Mouse (Mus musculus) lung, embryonic 15.5 days (tissue): Measurements from ENCODE around the gene Nr2c2ap. TPM values are rescaled to one million over a fixed set of nuclear protein-coding genes. Genes with fewer than 3 reads are reported as not detected.

ENCODE experiments used
- ATAC-seq: fragments of 200-750 bp; cut with Nextera tagmentation; 2 replicates; pipeline ENCODE4 v1.8.0; 2017; ENCODE audit warnings: moderate number of reproducible peaks, borderline replicate concordance; ENCODE audit not compliant: low FRiP score, low TSS enrichment; ENCODE audit errors: extremely low read depth
- H3K27ac ChIP-seq: fragments of 300-500 bp; sonication (generic); 2 replicates; pipeline ENCODE4 v1.5.1; 2015; ENCODE audit warnings: moderate library complexity, mild to moderate bottlenecking, inconsistent platforms
- H3K27me3 ChIP-seq: fragments of 300-500 bp; sonication (generic); 2 replicates; pipeline ENCODE4 v1.6.1; 2015; ENCODE audit warnings: inconsistent platforms
- H3K36me3 ChIP-seq: fragments of 300-500 bp; sonication (generic); 2 replicates; pipeline ENCODE4 v1.6.1; 2015; ENCODE audit warnings: inconsistent platforms
- H3K4me1 ChIP-seq: fragments of 300-500 bp; sonication (generic); 2 replicates; pipeline ENCODE4 v1.6.1; 2015; ENCODE audit warnings: inconsistent platforms
- H3K4me2 ChIP-seq: fragments of 300-500 bp; sonication (generic); 2 replicates; pipeline ENCODE4 v1.6.1; 2015; ENCODE audit warnings: inconsistent platforms, mild to moderate bottlenecking, moderate library complexity
- H3K4me3 ChIP-seq: fragments of 300-500 bp; sonication (generic); 2 replicates; pipeline ENCODE4 v1.5.1; 2015; ENCODE audit warnings: mild to moderate bottlenecking, inconsistent platforms
- H3K9ac ChIP-seq: fragments of 300-500 bp; sonication (generic); 2 replicates; pipeline ENCODE4 v1.6.1; 2015; ENCODE audit warnings: inconsistent platforms
- H3K9me3 ChIP-seq: fragments of 300-500 bp; sonication (generic); 2 replicates; pipeline ENCODE4 v1.6.1; 2016; ENCODE audit warnings: inconsistent platforms
- WGBS: fragments of 180-500 bp; shearing (Covaris S2); methylation state at CpG from one replicate; pipeline ENCODE4 v1.1.7; 2015; 5-methylcytosine and 5-hydroxymethylcytosine counted together
- polyA plus RNA-seq: library from polyadenylated mRNA; unstranded; fragments of >200 nt; fragmentation: Nextera tagmentation; extraction: Ambion mirVana; gene quantifications from 2 replicates; pipeline ENCODE4 v1.2.1, GENCODE M21; 2015

The Nr2c2ap gene
- polyA plus RNA-seq, result 30.9 and 32.5 TPM in 2 replicates

- Histone ChIP-seq H3K36me3 (peaks cover 29% of the 10 kb centered on the region), H3K4me3 (peak within 1 kb of the TSS; percentile 72), H3K4me2 (peak within 1 kb of the TSS; percentile 68), H3K9ac (peak within 1 kb of the TSS; percentile 64), H3K9me3 (no peaks in the 10 kb centered on the region), H3K4me1 (peaks cover 29% of the 10 kb centered on the region), H3K27me3 (no peaks in the 10 kb centered on the region), H3K27ac (no peak within 1 kb of the TSS)
- ATAC-seq, result peak; percentile 82
- WGBS, result 1% methylated on average over 37 of the region's 37 CpGs
Measured at GRCm38 (mm10) chr8:70131166-70131883, at the start of gene Nr2c2ap. TSS of gene Nr2c2ap (plus strand) at chr8:70131333.

GRCm38 (mm10) chr8:70081976-70082375, 49.2 kb upstream of the Nr2c2ap start:
- WGBS, result 80% methylated on average over 2 of the region's 2 CpGs
- Histone ChIP-seq H3K4me3 (no peak overlapping the region), H3K27ac (no peak overlapping the region), H3K36me3 (no peaks in the 10 kb centered on the region), H3K9me3 (no peaks in the 10 kb centered on the region), H3K27me3 (peaks cover 56% of the 10 kb centered on the region), H3K9ac (no peak overlapping the region), H3K4me2 (no peak overlapping the region), H3K4me1 (peaks cover 18% of the 10 kb centered on the region)
- no peak for ATAC-seq

- H3K27ac ChIP-seq, result no peak within 1 kb of the TSS
- WGBS, result under 1% methylated on average over 26 of the region's 26 CpGs
- no peak; the same call in 1 of the 2 replicates for ATAC-seq
- H3K27me3 ChIP-seq, result peaks cover 69% of the 10 kb centered on the region
- no peaks in the 10 kb centered on the region for H3K9me3 ChIP-seq
- H3K9ac ChIP-seq, result no peak within 1 kb of the TSS
- H3K36me3 ChIP-seq, result no peaks in the 10 kb centered on the region
- H3K4me1 ChIP-seq, result peaks cover 21% of the 10 kb centered on the region
- H3K4me3 ChIP-seq, result peak within 1 kb of the TSS; percentile 32
- H3K4me2 ChIP-seq, result peak within 1 kb of the TSS; percentile 62
Measured at GRCm38 (mm10) chr8:70083285-70083684, 47.8 kb upstream of the Nr2c2ap start, which contains the start of gene Hapln4. TSS of gene Hapln4 (plus strand) at chr8:70083457.

DNA sequence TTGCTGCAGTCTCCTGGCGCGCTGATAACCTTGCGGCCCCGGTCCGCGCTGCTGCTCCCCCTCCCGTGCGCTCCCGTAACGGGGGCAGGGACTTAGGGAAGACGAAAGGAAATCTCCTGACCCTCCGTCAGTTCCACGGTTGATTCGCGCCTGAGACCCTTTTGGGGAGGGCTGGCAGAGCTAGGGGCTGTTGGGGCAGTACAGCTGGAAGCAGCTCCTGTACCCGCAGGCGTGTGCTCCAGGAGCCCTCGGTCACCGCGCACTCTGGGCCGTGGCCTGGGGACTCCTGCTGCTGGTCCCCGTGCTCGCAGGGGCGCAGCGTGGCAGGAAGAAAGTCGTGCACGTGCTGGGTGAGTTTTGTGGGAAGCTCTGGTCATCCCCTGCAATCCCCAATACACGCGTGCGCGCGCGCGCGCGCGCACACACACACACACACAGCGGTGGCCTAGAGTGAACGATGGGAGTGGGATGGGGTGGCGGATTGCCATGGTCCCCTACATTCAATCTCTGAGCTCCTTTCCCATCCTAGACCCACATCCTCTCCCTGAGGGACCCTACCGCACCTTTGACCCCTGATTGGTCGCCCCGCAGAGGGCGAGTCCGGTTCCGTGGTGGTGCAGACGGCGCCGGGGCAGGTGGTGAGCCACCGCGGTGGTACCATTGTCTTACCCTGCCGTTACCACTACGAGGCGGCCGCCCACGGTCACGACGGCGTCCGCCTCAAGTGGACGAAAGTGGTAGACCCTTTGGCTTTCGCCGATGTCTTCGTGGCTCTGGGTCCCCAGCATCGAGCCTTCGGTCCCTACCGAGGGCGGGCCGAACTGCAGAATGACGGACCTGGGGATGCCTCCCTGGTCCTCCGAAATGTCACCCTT, 46.7 kb upstream of the Nr2c2ap start:
- no peaks in the 10 kb centered on the region for H3K36me3 ChIP-seq
- no peak for ATAC-seq
- H3K9ac ChIP-seq, result no peak overlapping the region
- peak overlapping the region; percentile 62 for H3K4me2 ChIP-seq
- no peaks in the 10 kb centered on the region for H3K9me3 ChIP-seq
- no peak overlapping the region for H3K27ac ChIP-seq
- H3K27me3 ChIP-seq, result peaks cover 81% of the 10 kb centered on the region
- peak overlapping the region; percentile 32 for H3K4me3 ChIP-seq
- 2% methylated on average over 71 of the region's 71 CpGs for WGBS
- peaks cover 21% of the 10 kb centered on the region for H3K4me1 ChIP-seq

- Histone ChIP-seq H3K27ac (no peak overlapping the region), H3K27me3 (peaks cover 97% of the 10 kb centered on the region), H3K4me1 (peaks cover 21% of the 10 kb centered on the region), H3K4me3 (no peak overlapping the region), H3K4me2 (no peak overlapping the region), H3K9ac (no peak overlapping the region), H3K36me3 (no peaks in the 10 kb centered on the region), H3K9me3 (no peaks in the 10 kb centered on the region)
- ATAC-seq, result no peak
- 50% methylated on average over 1 of the region's 1 CpGs for WGBS
Measured at GRCm38 (mm10) chr8:70086151-70086550, 45.0 kb upstream of the Nr2c2ap start.

- H3K36me3 ChIP-seq, result no peaks in the 10 kb centered on the region
- H3K4me1 ChIP-seq, result peaks cover 21% of the 10 kb centered on the region
- H3K4me3 ChIP-seq, result no peak overlapping the region
- H3K27me3 ChIP-seq, result peaks cover 90% of the 10 kb centered on the region
- H3K9ac ChIP-seq, result no peak overlapping the region
- H3K4me2 ChIP-seq, result no peak overlapping the region
- ATAC-seq, result no peak
- H3K27ac ChIP-seq, result no peak overlapping the region
- 7% methylated on average over 7 of the region's 7 CpGs for WGBS
- H3K9me3 ChIP-seq, result no peaks in the 10 kb centered on the region
Measured at GRCm38 (mm10) chr8:70087237-70087636, 43.9 kb upstream of the Nr2c2ap start.

DNA sequence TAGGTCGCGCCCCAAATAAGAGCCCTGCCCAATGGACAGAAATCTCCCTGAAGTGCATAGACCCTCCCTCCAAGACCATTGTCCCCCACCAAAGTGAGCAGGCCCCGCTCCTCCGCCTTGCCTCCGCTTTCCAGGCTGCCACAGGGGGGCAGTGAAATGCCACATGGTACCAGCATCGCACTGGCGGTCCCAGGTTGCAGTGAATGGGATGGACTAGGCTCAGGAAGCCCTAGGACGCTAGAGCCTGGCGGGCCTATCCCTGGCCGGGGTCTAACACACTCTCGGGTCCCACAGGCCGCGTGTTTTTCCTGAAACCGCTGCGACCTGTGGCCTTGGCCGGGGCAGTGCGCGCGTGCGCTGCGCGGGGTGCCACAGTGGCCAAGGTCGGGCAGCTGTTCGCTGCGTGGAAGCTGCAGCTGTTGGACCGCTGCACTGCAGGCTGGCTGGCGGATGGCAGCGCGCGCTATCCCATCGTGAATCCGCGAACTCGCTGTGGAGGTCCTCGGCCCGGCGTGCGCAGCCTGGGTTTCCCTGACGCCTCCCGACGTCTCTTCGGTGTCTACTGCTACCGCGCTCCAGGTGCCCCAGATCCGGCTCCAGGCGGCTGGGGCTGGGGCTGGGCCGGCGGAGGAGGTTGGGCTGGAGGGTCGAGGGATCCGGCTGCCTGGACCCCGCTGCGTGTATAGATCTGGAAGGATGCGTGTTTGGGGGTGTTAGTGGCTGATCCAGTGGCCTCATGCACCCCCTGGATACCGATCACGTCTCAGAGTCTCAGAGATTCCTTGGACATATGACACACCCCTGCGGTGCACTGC, 43.1 kb upstream of the Nr2c2ap start:
- WGBS, result 5% methylated on average over 56 of the region's 56 CpGs
- no peak overlapping the region for H3K27ac ChIP-seq
- no peak overlapping the region for H3K9ac ChIP-seq
- no peaks in the 10 kb centered on the region for H3K9me3 ChIP-seq
- H3K27me3 ChIP-seq, result peaks cover 82% of the 10 kb centered on the region
- H3K4me1 ChIP-seq, result peaks cover 21% of the 10 kb centered on the region
- peak; percentile 54 for ATAC-seq
- peak overlapping the region; percentile 53 for H3K4me2 ChIP-seq
- peak overlapping the region; percentile 28 for H3K4me3 ChIP-seq
- H3K36me3 ChIP-seq, result no peaks in the 10 kb centered on the region

DNA sequence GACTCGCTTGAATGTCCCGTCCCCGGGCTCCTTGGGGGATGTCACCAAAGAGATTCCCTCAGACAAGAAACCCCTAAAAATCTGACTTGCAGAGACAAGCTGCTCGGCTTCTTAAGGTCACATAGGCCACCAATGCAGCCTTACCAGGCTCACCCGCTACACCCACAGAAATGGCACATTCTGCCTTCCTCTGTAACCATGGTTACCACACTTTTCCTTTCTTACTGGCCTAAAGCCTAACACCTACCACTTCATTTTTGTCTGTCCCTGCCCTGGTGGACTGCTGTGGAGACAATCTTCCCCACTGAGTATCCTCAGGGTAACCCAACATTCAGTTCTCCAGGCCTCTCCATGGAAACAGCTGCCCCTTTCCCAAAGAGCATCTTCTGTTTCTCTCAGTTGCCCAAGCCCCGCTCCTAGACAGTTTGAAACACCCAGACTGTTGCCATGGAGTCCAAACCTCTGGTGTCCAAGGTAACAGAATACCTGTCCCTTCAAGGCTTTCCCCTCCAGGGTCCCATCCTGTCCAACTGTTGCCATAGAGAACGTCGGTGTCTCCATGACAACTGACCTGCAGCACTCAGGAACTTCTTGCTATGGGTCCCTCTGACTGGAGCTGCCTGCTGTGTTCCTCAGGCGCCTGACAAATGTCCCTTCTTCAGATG, 41.7 kb upstream of the Nr2c2ap start:
- Histone ChIP-seq H3K4me3 (no peak overlapping the region), H3K27ac (no peak overlapping the region), H3K9ac (no peak overlapping the region), H3K9me3 (no peaks in the 10 kb centered on the region), H3K4me2 (no peak overlapping the region), H3K4me1 (peaks cover 7% of the 10 kb centered on the region), H3K36me3 (no peaks in the 10 kb centered on the region), H3K27me3 (peaks cover 74% of the 10 kb centered on the region)
- WGBS, result 52% methylated on average over 9 of the region's 9 CpGs
- ATAC-seq, result no peak

DNA sequence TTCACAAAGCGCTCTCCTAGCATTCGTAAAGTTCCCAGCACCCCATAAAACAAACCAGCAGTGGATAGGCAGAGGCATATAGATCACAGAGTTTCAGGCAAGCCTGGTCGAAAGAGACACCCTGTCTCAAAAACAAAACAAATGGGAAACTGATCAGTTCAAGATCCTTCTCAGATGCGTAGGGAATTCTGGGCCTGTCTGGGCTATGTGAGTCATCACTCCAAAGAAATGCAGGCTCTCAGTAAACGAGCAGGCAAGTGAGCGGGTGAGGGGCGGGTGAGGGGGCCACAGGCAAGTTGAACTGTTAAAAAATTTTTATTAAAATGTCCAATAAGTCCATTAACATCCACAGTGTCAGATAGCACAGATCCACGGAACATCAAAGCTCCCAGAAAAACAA, 38.3 kb upstream of the Nr2c2ap start:
- 0 out of 2 replicates have a peak, but pooled peaks cover 3% of the 10 kb centered on the region for H3K4me1 ChIP-seq
- H3K27ac ChIP-seq, result no peak overlapping the region
- H3K36me3 ChIP-seq, result no peaks in the 10 kb centered on the region
- H3K9me3 ChIP-seq, result no peaks in the 10 kb centered on the region
- 46% methylated on average over 8 of the region's 8 CpGs for WGBS
- no peak overlapping the region for H3K9ac ChIP-seq
- H3K27me3 ChIP-seq, result peaks cover 42% of the 10 kb centered on the region
- H3K4me2 ChIP-seq, result no peak overlapping the region
- no peak for ATAC-seq
- H3K4me3 ChIP-seq, result no peak overlapping the region

DNA sequence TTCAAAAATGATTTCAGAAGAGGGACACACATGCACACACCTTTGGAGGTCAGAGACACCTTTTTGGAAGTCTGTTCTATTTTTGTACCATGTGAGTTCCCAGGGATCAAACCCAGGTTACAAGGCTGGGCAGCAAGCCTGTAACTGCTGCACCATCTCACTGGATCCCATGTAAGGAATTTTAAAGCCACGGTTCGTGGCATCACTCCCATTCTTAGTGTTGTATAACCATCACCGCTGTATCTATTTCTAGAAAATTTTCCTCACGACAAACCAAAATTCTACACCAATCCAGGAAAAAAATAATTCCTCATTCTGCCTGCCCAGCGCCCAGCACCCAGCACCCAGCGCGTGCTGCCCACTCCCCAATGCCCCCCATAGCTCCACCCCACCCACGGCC, 31.9 kb upstream of the Nr2c2ap start:
- H3K36me3 ChIP-seq, result no peaks in the 10 kb centered on the region
- no peak overlapping the region for H3K27ac ChIP-seq
- 63% methylated on average over 8 of the region's 8 CpGs for WGBS
- no peaks in the 10 kb centered on the region for H3K9me3 ChIP-seq
- no peak overlapping the region for H3K4me3 ChIP-seq
- H3K27me3 ChIP-seq, result 0 out of 2 replicates have a peak, but pooled peaks cover 3% of the 10 kb centered on the region
- H3K4me2 ChIP-seq, result no peak overlapping the region
- H3K9ac ChIP-seq, result no peak overlapping the region
- ATAC-seq, result no peak
- H3K4me1 ChIP-seq, result no peaks in the 10 kb centered on the region

DNA sequence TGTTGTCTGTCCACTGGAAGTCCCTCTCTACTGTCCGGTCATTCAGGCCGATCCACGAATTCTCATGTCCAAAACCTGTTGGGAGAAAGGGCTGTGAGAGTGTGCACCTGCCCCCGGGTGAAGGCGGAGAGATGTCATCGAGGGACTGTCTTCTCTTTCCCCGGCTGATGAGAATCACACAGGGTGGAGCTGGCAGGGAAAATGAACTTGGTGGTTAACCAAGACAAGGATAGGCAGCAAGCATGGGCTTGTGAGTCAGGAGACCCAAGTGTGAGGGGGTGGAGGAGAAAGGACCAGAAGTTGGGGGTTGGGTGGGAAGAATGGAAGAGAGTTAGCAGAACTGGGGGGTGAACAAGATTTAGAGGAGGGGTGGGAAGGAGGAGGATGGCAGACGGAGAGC, 30.9 kb upstream of the Nr2c2ap start:
- Histone ChIP-seq H3K27me3 (no peaks in the 10 kb centered on the region), H3K4me2 (no peak overlapping the region), H3K9me3 (no peaks in the 10 kb centered on the region), H3K27ac (no peak overlapping the region), H3K4me3 (no peak overlapping the region), H3K36me3 (no peaks in the 10 kb centered on the region), H3K9ac (no peak overlapping the region), H3K4me1 (no peaks in the 10 kb centered on the region)
- WGBS, result 81% methylated on average over 8 of the region's 8 CpGs
- no peak for ATAC-seq
